Mouse (Mus musculus) limb, embryonic 15.5 days (tissue): ENCODE measurements around the gene Gm4836. TPM values are rescaled to one million over a fixed set of nuclear protein-coding genes. Genes with fewer than 3 reads are reported as not detected.
"Not testable (repeated sequence)": the region's sequence is repeated elsewhere in the genome, so short reads cannot be mapped to it uniquely, and the experiment has no call there.

Experiments
- ATAC-seq: fragments of 200-750 bp; cut with Nextera tagmentation; 2 replicates; pipeline ENCODE4 v1.8.0; 2017; ENCODE audit warnings: low read depth, moderate TSS enrichment; ENCODE audit not compliant: insufficient number of reproducible peaks, low FRiP score, low TSS enrichment
- H3K27ac ChIP-seq: fragments of 300-500 bp; sonication (generic); 2 replicates; pipeline ENCODE4 v1.5.1; 2015; ENCODE audit warnings: moderate library complexity, mild to moderate bottlenecking, inconsistent platforms
- H3K27me3 ChIP-seq: fragments of 300-500 bp; sonication (generic); 2 replicates; pipeline ENCODE4 v1.6.1; 2015; ENCODE audit warnings: inconsistent platforms
- H3K36me3 ChIP-seq: fragments of 300-500 bp; sonication (generic); 2 replicates; pipeline ENCODE4 v1.6.1; 2015; ENCODE audit warnings: inconsistent platforms
- H3K4me1 ChIP-seq: fragments of 300-500 bp; sonication (generic); 2 replicates; pipeline ENCODE4 v1.6.1; 2015; ENCODE audit warnings: inconsistent platforms
- H3K4me2 ChIP-seq: fragments of 300-500 bp; sonication (generic); 2 replicates; pipeline ENCODE4 v1.6.1; 2015; ENCODE audit warnings: mild to moderate bottlenecking, inconsistent platforms
- H3K4me3 ChIP-seq: fragments of 300-500 bp; sonication (generic); 2 replicates; pipeline ENCODE4 v1.5.1; 2015; ENCODE audit warnings: mild to moderate bottlenecking, inconsistent platforms
- H3K9ac ChIP-seq: fragments of 300-500 bp; sonication (generic); 2 replicates; pipeline ENCODE4 v1.6.1; 2015; ENCODE audit warnings: inconsistent platforms
- H3K9me3 ChIP-seq: fragments of 300-500 bp; sonication (generic); 2 replicates; pipeline ENCODE4 v1.6.1; 2016; ENCODE audit warnings: inconsistent platforms
- WGBS: fragments of 180-500 bp; shearing (Covaris S2); methylation state at CpG from one replicate; pipeline ENCODE4 v1.1.7; 2015; 5-methylcytosine and 5-hydroxymethylcytosine counted together
- polyA plus RNA-seq: library from polyadenylated mRNA; unstranded; fragments of >200 nt; fragmentation: Nextera tagmentation; extraction: Ambion mirVana; gene quantifications from 2 replicates; pipeline ENCODE4 v1.2.1, GENCODE M21; 2015

Gm4836 gene
- polyA plus RNA-seq = not detected in 2 replicates

DNA sequence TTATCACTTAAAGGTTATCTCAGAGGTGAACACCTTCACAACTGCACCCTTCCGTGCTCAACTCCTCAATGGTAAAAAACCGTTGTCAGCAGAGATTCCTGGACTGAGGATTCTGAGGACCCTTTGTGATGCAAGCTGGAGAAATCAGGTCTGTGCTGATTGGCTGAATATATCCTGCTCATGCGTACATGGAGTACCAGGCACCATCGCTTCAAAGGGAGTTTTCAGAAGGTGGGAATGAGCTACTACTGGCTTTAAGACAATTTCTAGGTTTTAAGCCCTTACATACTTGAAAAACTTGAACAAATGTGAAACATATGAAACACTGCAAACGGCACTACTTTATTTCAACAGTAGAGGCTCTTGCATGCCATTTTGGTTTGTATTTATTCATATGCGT is at the start of gene Gm4836:
Gm4836 (minus strand) TSS at position 101 of the 400 bp plus-strand sequence.
- not testable (repeated sequence) for H3K4me2 ChIP-seq, H3K9me3 ChIP-seq, H3K27me3 ChIP-seq, H3K27ac ChIP-seq, H3K4me1 ChIP-seq, H3K36me3 ChIP-seq, H3K9ac ChIP-seq, H3K4me3 ChIP-seq, ATAC-seq
- no CpG with 5 or more reads among the region's 6 CpGs for WGBS
